Mouse (Mus musculus) stomach, postnatal 0 days (tissue): ENCODE measurements at regions not wholly inside any gene's neighbourhood (a gene's known extent, or its start where the extent isn't known, plus 50 kb on each side); places are given as distances from the start of the nearest gene placed in this dataset.
A peak's percentile ranks its signal among the peaks of the same experiment; 100 is the strongest.

ENCODE experiments used
- ATAC-seq: fragments of 200-750 bp; cut with Nextera tagmentation; 2 replicates; pipeline ENCODE4 v1.8.0; 2017; ENCODE audit not compliant: low FRiP score, low TSS enrichment
- DNase-seq: peaks from one replicate; pipeline ENCODE4 v3.0.0-alpha.2; 2016; ENCODE audit warnings: low spot score
- H3K27ac ChIP-seq: fragments of 300-500 bp; sonication (generic); replicated peaks from 2 replicates; pipeline ENCODE4 v1.5.1; 2014; ENCODE audit warnings: mild to moderate bottlenecking, control low read depth
- H3K27me3 ChIP-seq: fragments of 300-500 bp; sonication (generic); 2 replicates; pipeline ENCODE4 v1.6.1; 2014; ENCODE audit warnings: low read length; ENCODE audit not compliant: control insufficient read depth, insufficient read depth
- H3K36me3 ChIP-seq: fragments of 300-500 bp; sonication (generic); 2 replicates; pipeline ENCODE4 v1.6.1; 2014; ENCODE audit warnings: low read length, mixed read lengths; ENCODE audit not compliant: control insufficient read depth, insufficient read depth
- H3K4me1 ChIP-seq: fragments of 300-500 bp; sonication (generic); replicated peaks from 2 replicates; pipeline ENCODE4 v1.6.1; 2014; ENCODE audit warnings: antibody characterized with exemption; ENCODE audit not compliant: control insufficient read depth, insufficient read depth
- H3K4me2 ChIP-seq: fragments of 300-500 bp; sonication (generic); replicated peaks from 2 replicates; pipeline ENCODE4 v1.6.1; 2014; ENCODE audit warnings: low read depth, mild to moderate bottlenecking, control low read depth, moderate library complexity
- H3K4me3 ChIP-seq: fragments of 300-500 bp; sonication (generic); 2 replicates; pipeline ENCODE4 v1.5.1; 2014; ENCODE audit warnings: low read depth, low read length, control low read depth
- H3K9ac ChIP-seq: fragments of 300-500 bp; sonication (generic); 2 replicates; pipeline ENCODE4 v1.6.1; 2014; ENCODE audit warnings: mild to moderate bottlenecking, low read length, control low read depth, mixed read lengths
- H3K9me3 ChIP-seq: fragments of 300-500 bp; sonication (generic); 2 replicates; pipeline ENCODE4 v1.6.1; 2016; ENCODE audit warnings: low read length; ENCODE audit not compliant: control insufficient read depth
- CTCF ChIP-seq: IDR thresholded peaks from 2 replicates; pipeline ENCODE4 v1.5.1; 2016; ENCODE audit warnings: antibody characterized with exemption, low read depth, mild to moderate bottlenecking, moderate library complexity
- EP300 ChIP-seq: optimal IDR thresholded peaks from 2 replicates; pipeline ENCODE3; 2016; ENCODE audit warnings: antibody characterized with exemption
- WGBS: fragments of 180-500 bp; shearing (Covaris S2); extraction: QIAGEN DNeasy Blood & Tissue Kit; methylation state at CpG from one replicate; pipeline ENCODE4 v1.1.7; 2014; 5-methylcytosine and 5-hydroxymethylcytosine counted together

GRCm38 (mm10) chr11:31814616-31815015 lies 57.4 kb upstream of the Cpeb4 start:
- Histone ChIP-seq H3K36me3 (no peaks in the 10 kb centered on the region), H3K4me3 (no peak overlapping the region), H3K27me3 (no peaks in the 10 kb centered on the region), H3K27ac (no peak overlapping the region), H3K4me1 (no peaks in the 10 kb centered on the region), H3K4me2 (no peak overlapping the region), H3K9me3 (no peaks in the 10 kb centered on the region), H3K9ac (no peak overlapping the region)
- DNase-seq (no peak), ATAC-seq (no peak)
- no peak for TF ChIP-seq EP300
- no peak for TF ChIP-seq CTCF
- 84% methylated on average over 4 of the region's 4 CpGs for WGBS

- DNase-seq (no peak), ATAC-seq (no peak)
- no peaks in the 10 kb centered on the region for H3K36me3 ChIP-seq
- H3K9ac ChIP-seq = no peak overlapping the region
- H3K4me1 ChIP-seq = no peaks in the 10 kb centered on the region
- H3K4me3 ChIP-seq = no peak overlapping the region
- no peak for TF ChIP-seq EP300
- TF ChIP-seq CTCF = no peak
- no peak overlapping the region for H3K4me2 ChIP-seq
- H3K27me3 ChIP-seq = no peaks in the 10 kb centered on the region
- H3K9me3 ChIP-seq = no peaks in the 10 kb centered on the region
- 76% methylated on average over 12 of the region's 12 CpGs for WGBS
- H3K27ac ChIP-seq = no peak overlapping the region
Measured at GRCm38 (mm10) chr11:31815855-31816488, 56.0 kb upstream of the Cpeb4 start.

GRCm38 (mm10) chr11:31818032-31818431 lies 54.0 kb upstream of the Cpeb4 start:
- Histone ChIP-seq H3K27me3 (no peaks in the 10 kb centered on the region), H3K4me1 (no peaks in the 10 kb centered on the region), H3K36me3 (no peaks in the 10 kb centered on the region), H3K27ac (no peak overlapping the region), H3K4me2 (no peak overlapping the region), H3K4me3 (no peak overlapping the region), H3K9me3 (no peaks in the 10 kb centered on the region), H3K9ac (no peak overlapping the region)
- TF ChIP-seq CTCF = no peak
- DNase-seq (no peak), ATAC-seq (no peak)
- 64% methylated on average over 7 of the region's 7 CpGs for WGBS

- DNase-seq (no peak), ATAC-seq (no peak)
- no peaks in the 10 kb centered on the region for H3K27me3 ChIP-seq
- H3K9me3 ChIP-seq = no peaks in the 10 kb centered on the region
- H3K4me3 ChIP-seq = no peak overlapping the region
- no peak overlapping the region for H3K27ac ChIP-seq
- H3K4me1 ChIP-seq = no peaks in the 10 kb centered on the region
- WGBS = 69% methylated on average over 4 of the region's 4 CpGs
- H3K4me2 ChIP-seq = no peak overlapping the region
- H3K9ac ChIP-seq = no peak overlapping the region
- H3K36me3 ChIP-seq = no peaks in the 10 kb centered on the region
- TF ChIP-seq CTCF = no peak
- no peak for TF ChIP-seq EP300
Measured at GRCm38 (mm10) chr11:31819964-31820363, 52.0 kb upstream of the Cpeb4 start.

GRCm38 (mm10) chr11:31821479-31822411 lies 50.3 kb upstream of the Cpeb4 start:
- peak; percentile 78 for DNase-seq

More at GRCm38 (mm10) chr11:31821479-31822411, 50.3 kb upstream of the Cpeb4 start:
- no peaks in the 10 kb centered on the region for H3K9me3 ChIP-seq
- 43% methylated on average over 12 of the region's 12 CpGs for WGBS
- no peaks in the 10 kb centered on the region for H3K4me1 ChIP-seq
- no peak overlapping the region for H3K4me2 ChIP-seq
- H3K9ac ChIP-seq = no peak overlapping the region
- H3K4me3 ChIP-seq = no peak overlapping the region
- TF ChIP-seq CTCF (no peak), EP300 (no peak)
- peak; percentile 85 for ATAC-seq
- peak overlapping the region; percentile 45; the same call in 1 of the 2 replicates for H3K27ac ChIP-seq
- no peaks in the 10 kb centered on the region for H3K27me3 ChIP-seq
- H3K36me3 ChIP-seq = no peaks in the 10 kb centered on the region
